Mouse (Mus musculus): ENCODE measurements around the gene Med27. TPM values are rescaled to one million over a fixed set of nuclear protein-coding genes. Genes with fewer than 3 reads are reported as not detected.

Med27 gene
- total RNA-seq, 2 experiments from 2014 or later = 43.4 to 48.7 TPM

DNA sequence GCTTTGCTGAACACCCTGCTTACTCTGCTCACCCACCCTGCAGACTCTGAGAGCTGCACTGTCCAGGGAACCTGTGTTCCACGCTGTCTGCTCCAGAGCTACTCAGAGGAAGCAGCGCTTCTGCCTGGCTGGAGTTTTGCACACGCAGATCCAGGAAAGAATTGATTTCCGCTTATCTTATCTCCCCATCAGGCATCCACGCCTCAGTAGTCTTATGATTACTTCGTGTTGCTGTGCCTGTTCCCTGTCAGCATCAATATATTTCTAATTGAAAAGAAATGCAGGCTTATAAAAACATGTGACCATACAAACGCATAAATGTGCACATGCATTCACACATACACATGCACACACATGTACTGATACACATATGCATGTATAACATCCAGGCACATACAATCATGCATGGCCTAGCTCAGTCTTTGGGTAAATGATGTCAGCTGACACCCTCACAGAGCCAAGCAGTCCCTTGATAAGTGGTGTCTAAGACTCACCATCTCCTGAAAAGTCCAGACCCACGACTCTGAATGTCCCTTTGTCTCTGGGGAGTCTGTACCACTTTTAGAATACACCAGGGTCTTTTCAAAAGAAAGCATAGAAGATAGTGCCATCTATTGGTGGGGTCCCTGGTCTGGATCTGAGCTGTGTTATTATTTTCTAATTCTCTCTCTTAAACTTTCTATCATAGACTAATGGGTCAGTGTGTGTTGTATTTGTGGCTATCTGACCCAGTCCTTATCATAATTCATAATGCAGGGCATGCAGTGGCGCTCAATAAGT is 225.5 kb downstream of the Med27 start:
- no peak for DNase-seq

DNA sequence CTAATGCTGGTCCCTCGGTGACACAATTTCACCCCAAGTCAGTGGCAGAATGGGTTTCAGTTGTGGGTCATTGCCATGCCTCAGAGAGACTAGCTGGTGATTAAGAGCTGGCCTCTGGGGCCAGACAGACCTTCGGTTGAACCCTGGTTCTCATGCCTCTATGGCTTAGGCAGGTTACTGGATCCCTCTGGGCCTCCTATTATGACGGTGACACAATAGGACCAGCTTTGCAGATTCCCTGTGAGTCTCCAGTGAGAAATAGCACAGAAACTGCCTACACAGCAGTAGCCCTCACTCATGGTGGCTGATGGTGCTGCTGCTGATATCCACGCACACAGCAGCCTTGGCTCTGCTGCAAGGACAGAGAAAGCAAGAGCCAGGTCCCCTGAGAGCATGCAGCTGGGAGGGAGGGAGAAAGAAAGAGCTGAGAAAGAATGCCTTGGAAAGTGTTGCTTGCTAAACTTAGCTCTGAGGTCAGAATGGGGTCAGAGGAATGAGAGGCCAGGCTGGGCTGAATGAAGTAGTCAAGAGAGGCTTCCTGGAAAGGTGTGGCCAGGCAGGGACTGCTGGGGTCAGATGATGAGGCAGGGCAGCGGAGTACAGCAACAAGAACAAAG is 226.3 kb downstream of the Med27 start:
- DNase-seq = no peak

DNA sequence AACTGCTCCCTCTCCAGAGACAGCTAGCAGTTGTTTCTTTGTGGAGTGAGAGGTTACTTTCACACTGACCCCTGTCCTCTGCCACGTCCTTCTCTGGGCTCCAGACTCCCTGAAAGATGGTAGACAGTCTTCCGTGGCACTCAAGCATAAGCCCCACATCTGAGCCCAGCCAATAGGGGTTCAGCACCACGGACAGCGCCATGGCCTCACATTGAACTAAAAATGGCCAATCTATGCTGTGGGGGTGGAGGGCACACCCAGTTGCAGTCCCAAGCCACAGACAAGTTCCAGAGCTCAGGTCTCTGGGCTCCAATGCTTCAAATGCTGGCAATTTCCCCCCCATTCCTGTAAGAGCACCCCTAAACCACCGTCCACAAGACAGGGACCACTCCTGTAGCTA is 227.0 kb downstream of the Med27 start:
- DNase-seq = no peak

DNA sequence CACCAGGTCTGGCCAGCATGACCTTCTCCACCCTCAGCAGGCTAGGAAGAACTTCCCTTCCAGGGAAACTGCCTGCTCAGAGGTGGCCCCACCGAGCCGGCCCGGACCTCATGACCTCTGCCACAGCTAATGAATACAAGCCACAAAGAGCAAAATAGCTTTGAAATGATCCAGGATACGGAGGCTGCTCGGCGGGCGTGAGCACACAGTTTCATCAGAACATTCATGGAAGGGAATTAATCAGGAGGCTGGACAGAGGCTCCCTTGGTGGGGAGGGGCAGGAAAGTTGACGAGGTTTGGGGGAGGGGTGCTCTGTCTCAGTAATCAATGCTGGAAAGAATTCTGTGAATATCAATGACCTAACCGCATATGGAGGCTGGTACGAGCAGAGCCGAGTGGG is 227.6 kb downstream of the Med27 start:
- DNase-seq = no peak

Small RNA genes within 50 kb of the gene (microRNA-seq; reads per million reads assigned to microRNA genes)
- 0 reads per million in 2 experiments for gene Mir133c

Other genes with a start within 250 kb of the Med27 start
- 10 to 100 TPM; 40.2 to 44.2 TPM for gene Setx, start 222.6 kb upstream of the Med27 start, total RNA-seq (2021)
- gene Ntng2, start 93.8 kb upstream of the Med27 start, total RNA-seq (2021) = 100 to 1,000 TPM; 100 to 101 TPM

Data from layer of hippocampus, postnatal 36 days (tissue).